Mouse (Mus musculus) cortical plate, adult 2 months (tissue): Measurements from ENCODE around the gene Exosc10.

Experiments used
- CTCF ChIP-seq: fragments of 200-500 bp; IDR thresholded peaks from 2 replicates; pipeline ENCODE4 v1.5.1; 2011; ENCODE audit warnings: mild to moderate bottlenecking, control low read depth, low read length; ENCODE audit not compliant: insufficient read depth; ENCODE audit errors: extremely low read depth
- POLR2A ChIP-seq: fragments of 200-500 bp; IDR thresholded peaks from 2 replicates; pipeline ENCODE4 v1.6.1; 2011; ENCODE audit warnings: mild to moderate bottlenecking, low read length, control low read depth; ENCODE audit not compliant: insufficient read depth; ENCODE audit errors: extremely low read depth

DNA sequence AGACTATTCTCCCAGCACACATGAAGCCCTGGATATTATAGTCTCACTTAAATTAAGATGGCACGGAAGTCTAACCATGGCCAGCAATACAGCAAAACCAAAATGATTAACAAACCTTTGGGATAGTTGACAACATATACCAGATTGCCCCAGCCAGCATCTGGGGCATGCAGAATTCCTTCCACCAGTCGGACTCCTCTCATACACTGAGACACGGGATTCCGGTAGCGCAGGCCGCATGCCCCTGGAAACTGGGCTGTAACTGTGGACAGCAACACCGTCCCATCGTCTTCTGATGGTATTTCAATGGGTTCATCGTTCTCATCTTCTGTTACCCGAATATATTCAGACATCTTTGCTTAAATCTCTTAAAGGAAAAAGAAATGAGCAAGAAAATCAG is 66.8 kb downstream of the Exosc10 start:
- TF ChIP-seq CTCF (no peak), POLR2A (no peak)
